Mouse (Mus musculus): Measurements from ENCODE around the gene 1700020A23Rik. TPM values are rescaled to one million over a fixed set of nuclear protein-coding genes. Genes with fewer than 3 reads are reported as not detected.

1700020A23Rik gene
- total RNA-seq (2023) = not detected

GRCm38 (mm10) chr2:130404939-130405338 lies at the start of gene 1700020A23Rik, which contains the start of gene Gm28372:
TSS of gene 1700020A23Rik (plus strand) at chr2:130405259.
TSS of gene Gm28372 (plus strand) at chr2:130405239.

DNA sequence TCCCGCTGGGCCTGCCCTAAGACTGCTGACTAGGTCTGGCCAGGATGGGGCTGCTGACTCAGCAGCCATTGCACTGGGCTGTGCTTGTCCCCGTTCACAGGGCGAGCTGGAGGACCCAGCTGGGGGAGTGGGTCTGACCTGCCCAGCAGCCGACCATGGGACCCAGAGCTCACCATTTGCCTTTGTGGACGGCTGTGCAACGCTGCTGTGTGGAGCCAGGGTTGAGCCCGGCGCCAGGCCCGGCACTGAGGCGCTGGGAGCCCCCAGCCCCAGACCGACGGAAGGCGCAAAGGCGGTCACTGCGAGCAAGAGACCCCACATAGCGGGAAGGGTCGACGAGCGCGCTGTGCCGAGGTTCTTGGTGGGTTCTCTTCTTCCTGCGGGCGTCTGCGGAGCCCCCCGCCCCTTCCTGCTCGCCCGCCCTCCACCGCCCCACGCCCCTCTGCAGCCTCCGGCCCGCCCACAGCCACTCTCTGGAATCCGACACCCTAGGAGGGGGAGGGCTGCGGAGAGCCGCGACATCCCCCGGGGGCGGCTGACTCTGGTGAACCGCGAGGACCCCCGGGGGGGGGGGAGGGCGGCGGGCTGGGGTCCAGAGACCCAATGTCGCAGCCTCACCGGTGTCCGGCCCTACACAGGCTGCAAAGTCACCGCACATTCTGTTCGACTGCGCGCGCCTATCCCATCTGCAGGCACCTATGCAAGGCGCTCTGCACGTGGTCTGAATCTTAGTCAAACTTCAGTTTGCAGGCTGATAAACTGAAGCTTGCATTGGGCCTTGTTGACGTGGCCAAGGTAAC lies 7.7 kb upstream of the 1700020A23Rik start, which contains the start of gene Cpxm1:
TSS of gene Cpxm1 (minus strand) at position 389 of the 800 bp plus-strand sequence.

GRCm38 (mm10) chr2:130406178-130406577 lies 1.1 kb downstream of the 1700020A23Rik start, which contains the start of gene Tmem239:
TSS of gene Tmem239 (plus strand) at chr2:130406478.

GRCm38 (mm10) chr2:130424126-130424853 lies 19.2 kb downstream of the 1700020A23Rik start, which contains the start of the genes Vps16 and Pced1a:
TSS of gene Vps16 (plus strand) at chr2:130424339.
TSS of gene Pced1a (minus strand) at chr2:130424701.

DNA sequence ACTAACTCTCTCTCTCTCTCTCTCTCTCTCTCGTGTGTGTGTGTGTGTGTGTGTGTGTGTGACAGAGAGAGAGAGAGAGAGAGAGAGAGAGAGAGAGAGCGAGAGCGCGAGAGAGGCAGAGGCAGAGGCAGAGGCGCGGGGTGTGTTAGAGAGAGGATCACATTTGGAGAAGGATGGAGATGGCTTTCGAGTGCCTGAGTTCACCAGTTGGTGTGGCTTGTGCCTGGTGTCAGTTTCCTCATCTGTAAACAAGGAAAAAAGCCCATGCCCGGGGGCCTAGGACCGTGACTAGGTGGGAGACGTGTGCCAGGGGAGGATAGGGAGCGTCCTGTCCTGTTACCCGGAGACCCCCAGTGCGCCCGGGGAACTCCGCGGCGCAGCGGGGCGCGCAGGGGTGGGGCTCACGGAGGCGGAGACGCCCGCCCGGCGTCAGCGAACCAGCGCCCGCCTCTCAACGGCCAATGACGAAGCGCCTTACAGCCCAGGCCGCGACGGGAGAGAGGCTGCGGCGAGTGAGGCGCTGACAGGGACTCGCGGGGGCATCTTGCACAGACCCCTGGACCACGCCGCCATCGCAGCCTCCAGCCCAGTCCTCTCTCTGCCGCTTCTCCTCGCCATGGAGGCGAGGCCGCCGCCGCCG lies 44.9 kb downstream of the 1700020A23Rik start, which contains the start of gene Ptpra:
TSS of gene Ptpra (plus strand) at position 485 of the 640 bp plus-strand sequence.

Other genes starting within 250 kb of the 1700020A23Rik start
- 100 to 1,000 TPM; 203 to 212 TPM for gene Snrpb, start 225.9 kb upstream of the 1700020A23Rik start, total RNA-seq (2023)
- not detected for gene Tmc2, start 210.1 kb upstream of the 1700020A23Rik start, total RNA-seq (2023)
- gene Nop56, start 130.8 kb upstream of the 1700020A23Rik start, total RNA-seq (2023) = 100 to 1,000 TPM; 413 to 486 TPM
- 100 to 1,000 TPM; 123 to 134 TPM for gene Idh3b, start 120.7 kb upstream of the 1700020A23Rik start, total RNA-seq (2023)
- gene Ebf4, start 110.1 kb upstream of the 1700020A23Rik start, total RNA-seq (2023) = under 1 TPM in 1 of 2 experiments, not detected in 1; 0.20 TPM
- gene Cpxm1, start 7.7 kb upstream of the 1700020A23Rik start, total RNA-seq (2023) = 1 to 10 TPM in 1 of 2 experiments, not detected in 1; 1.8 TPM
- gene Gm28372, start within 50 bp of the 1700020A23Rik start, total RNA-seq (2023) = not detected
- gene Tmem239, start 1.2 kb downstream of the 1700020A23Rik start, total RNA-seq (2023) = not detected
- gene Vps16, start 19.1 kb downstream of the 1700020A23Rik start, total RNA-seq (2023) = 100 to 1,000 TPM; 140 to 159 TPM
- gene Pced1a, start 19.4 kb downstream of the 1700020A23Rik start, total RNA-seq (2023) = 10 to 100 TPM; 24.1 to 27.3 TPM
- gene Ptpra, start 45.0 kb downstream of the 1700020A23Rik start, total RNA-seq (2023) = 100 to 1,000 TPM; 110 to 115 TPM
- 10 to 100 TPM; 56.9 to 63.7 TPM for gene Mrps26, start 158.5 kb downstream of the 1700020A23Rik start, total RNA-seq (2023)
- not detected for gene Oxt, start 170.9 kb downstream of the 1700020A23Rik start, total RNA-seq (2023)
- not detected for gene Avp, start 177.3 kb downstream of the 1700020A23Rik start, total RNA-seq (2023)
- gene Fastkd5, start 224.8 kb downstream of the 1700020A23Rik start, total RNA-seq (2023) = 1 to 10 TPM; 7.1 to 8.0 TPM
- gene Ubox5, start 224.8 kb downstream of the 1700020A23Rik start, total RNA-seq (2023) = 1 to 10 TPM; 5.7 to 7.5 TPM
- gene Lzts3, start 237.5 kb downstream of the 1700020A23Rik start, total RNA-seq (2023) = 1 to 10 TPM; 4.0 to 5.2 TPM